Comparison of ENCODE assay signal across 8 mouse cellular contexts in genomic region chr14:48120752-48121528, GRCm38 (mm10). TPM values are rescaled to one million over a fixed set of nuclear protein-coding genes. Genes with fewer than 3 reads are reported as not detected.
DNase-seq lines count a peak whose midpoint lies in the region; ATAC-seq and TF ChIP-seq lines count a peak whose summit lies in the region.

Gene Peli2, plus strand, starts transcription at chr14:48120823.

- no peak for TF ChIP-seq CTCF in lung, adult 2 months (IDR thresholded peaks at IDR 0.05; ENCODE audit: insufficient read depth, low read length)
- no peak for TF ChIP-seq CTCF in olfactory bulb, adult 2 months (IDR thresholded peaks at IDR 0.05; ENCODE audit: insufficient read depth, low read depth, low read length)

- ATAC-seq in hematopoietic stem cell, adult 5-6 weeks (replicated peaks in 1 of 2; ENCODE audit: insufficient read depth in 1 of 2, low FRiP score in 2 of 2, low TSS enrichment in 1 of 2, low read depth in 1 of 2, poor library complexity in 2 of 2, severe bottlenecking in 2 of 2) = peak; percentile 76 to 78

- WGBS in lung, adult 2 months = under 1% methylated on average over 104 of the region's 117 CpGs
- 1% methylated on average over 116 of the region's 117 CpGs for WGBS in olfactory bulb, adult 2 months

- peak; percentile 60 for DNase-seq in R1 (ENCODE audit: low read depth, low spot score)
- peak; percentile 84 to 91 for DNase-seq in cerebellum, postnatal 10 days
- DNase-seq in frontal cortex, postnatal 14 days (ENCODE audit: low spot score in 2 of 2) = peak; percentile 46 to 64
- DNase-seq in layer of hippocampus, adult 8-10 months (ENCODE audit: low spot score in 2 of 2) = peak; percentile 32 to 50
- DNase-seq in lung, adult 2 months = peak; percentile 70
- DNase-seq in urinary bladder, adult 2 months (ENCODE audit: low spot score) = peak; percentile 62

- H3K27ac ChIP-seq in olfactory bulb, adult 2 months (ENCODE audit: insufficient read depth, low read depth, low read length) = peak within 1 kb of the TSS; percentile 97

- TF ChIP-seq POLR2A in lung, adult 2 months (IDR thresholded peaks at IDR 0.05; ENCODE audit: borderline replicate concordance, extremely low read depth, low read depth, low read length) = 0 out of 2 replicates have a peak, but pooled peaks have one; percentile 22
- peak; percentile 37; the same call in 1 of the 2 replicates for TF ChIP-seq POLR2A in olfactory bulb, adult 2 months (IDR thresholded peaks at IDR 0.05; ENCODE audit: insufficient read depth, low read depth, low read length)

- H3K4me1 ChIP-seq in lung, adult 2 months (ENCODE audit: control insufficient read depth, insufficient read depth, low read length) = peaks cover 2% of the 10 kb centered on the region; the same call in 1 of the 2 replicates
- H3K4me1 ChIP-seq in olfactory bulb, adult 2 months (ENCODE audit: control insufficient read depth, insufficient read depth, low read length) = peaks cover 20% of the 10 kb centered on the region

- peak within 1 kb of the TSS; percentile 98 for H3K4me3 ChIP-seq in lung, adult 2 months (replicated peaks; ENCODE audit: extremely low read depth, low read depth, low read length)
- H3K4me3 ChIP-seq in olfactory bulb, adult 2 months (ENCODE audit: insufficient read depth, low read depth, low read length) = peak within 1 kb of the TSS; percentile 93

RNA-seq across cellular contexts. Expression of gene Peli2, which starts in this region (rescaled TPM):
- total RNA-seq in hematopoietic stem cell, adult 5-6 weeks (2017) = 6.6 and 9.8 TPM in 2 replicates
- total RNA-seq in layer of hippocampus, adult 8-10 months (2022) = 10 to 100 TPM; 24.2 to 36.6 (median 30.0) TPM
- 18.7 and 25.0 TPM in 2 replicates for polyA plus RNA-seq in lung, adult 2 months (2012; rRNA removed)
- 103 TPM in 1 of 2 replicates, not detected in the other for polyA plus RNA-seq in olfactory bulb, adult 2 months (2012; ENCODE audit: insufficient read depth, insufficient read length, low replicate concordance, missing spikeins)
- 25.0 and 36.3 TPM in 2 replicates for polyA plus RNA-seq in urinary bladder, adult 2 months (2012; rRNA removed)

Comparison
In these comparisons a context has a peak if more than half of its experiments do, and no peak if none do; other contexts are left out.
1. Peak in every context shown above with its lines: DNase-seq, ATAC-seq, H3K4me3 ChIP-seq and H3K27ac ChIP-seq.